Mouse (Mus musculus) E14TG2a.4 (cell line): ENCODE results near the gene Fryl.

Source experiments
- H3K27me3 ChIP-seq: 2 replicates; pipeline ENCODE4 v1.6.1; 2014; ENCODE audit warnings: low read length, control low read depth; ENCODE audit not compliant: insufficient read depth
- H3K36me3 ChIP-seq: 2 replicates; pipeline ENCODE4 v1.6.1; 2014; ENCODE audit warnings: low read length, control low read depth; ENCODE audit not compliant: insufficient read depth
- H3K4me1 ChIP-seq: replicated peaks from 2 replicates; pipeline ENCODE4 v1.6.1; 2014; ENCODE audit warnings: low read depth, low read length, control low read depth
- H3K4me3 ChIP-seq: replicated peaks from 2 replicates; pipeline ENCODE4 v1.5.1; 2014; ENCODE audit warnings: mild to moderate bottlenecking, low read length
- H3K9me3 ChIP-seq: 2 replicates; pipeline ENCODE4 v1.6.1; 2014; ENCODE audit warnings: low read length, control low read depth
- CTCF ChIP-seq: conservative IDR thresholded peaks from 2 replicates; pipeline ENCODE4 v1.5.1; 2014; ENCODE audit warnings: low read length
- NANOG ChIP-seq: IDR thresholded peaks from 2 replicates; pipeline ENCODE4 v1.6.1; 2014; ENCODE audit warnings: borderline replicate concordance, low read length, mixed read lengths
- POU5F1 ChIP-seq: IDR thresholded peaks from 2 replicates; pipeline ENCODE4 v1.6.1; 2014; ENCODE audit warnings: low read length, borderline replicate concordance

Gene Fryl

GRCm38 (mm10) chr5:73200387-73201384, 55.7 kb downstream of the Fryl start:
- no peak for TF ChIP-seq NANOG
- no peak for TF ChIP-seq POU5F1
- no peak for TF ChIP-seq CTCF
- Histone ChIP-seq H3K4me3 (no peak overlapping the region), H3K9me3 (no peaks in the 10 kb centered on the region), H3K4me1 (peaks cover 27% of the 10 kb centered on the region), H3K36me3 (peaks cover 18% of the 10 kb centered on the region; the same call in 1 of the 2 replicates), H3K27me3 (no peaks in the 10 kb centered on the region)

- no peak for TF ChIP-seq POU5F1
- TF ChIP-seq NANOG: no peak
- no peak for TF ChIP-seq CTCF
- Histone ChIP-seq H3K27me3 (no peaks in the 10 kb centered on the region), H3K9me3 (no peaks in the 10 kb centered on the region)
These were observed 56.8 kb downstream of the Fryl start for GRCm38 (mm10) chr5:73199586-73199985.

GRCm38 (mm10) chr5:73198690-73199089, 57.7 kb downstream of the Fryl start:
- Histone ChIP-seq H3K4me1 (peaks cover 36% of the 10 kb centered on the region), H3K9me3 (no peaks in the 10 kb centered on the region), H3K27me3 (no peaks in the 10 kb centered on the region), H3K36me3 (peaks cover 18% of the 10 kb centered on the region), H3K4me3 (no peak overlapping the region)
- TF ChIP-seq NANOG: no peak
- TF ChIP-seq CTCF: peak; percentile 62

More at GRCm38 (mm10) chr5:73199586-73199985, 56.8 kb downstream of the Fryl start:
- Histone ChIP-seq H3K36me3 (peaks cover 14% of the 10 kb centered on the region), H3K4me1 (peaks cover 28% of the 10 kb centered on the region), H3K4me3 (no peak overlapping the region)

GRCm38 (mm10) chr5:73197796-73198195, 58.6 kb downstream of the Fryl start:
- H3K4me1 ChIP-seq: peaks cover 43% of the 10 kb centered on the region
- TF ChIP-seq CTCF (no peak), NANOG (no peak), POU5F1 (no peak)
- H3K36me3 ChIP-seq: peaks cover 21% of the 10 kb centered on the region
- H3K27me3 ChIP-seq: no peaks in the 10 kb centered on the region
- H3K4me3 ChIP-seq: no peak overlapping the region
- no peaks in the 10 kb centered on the region for H3K9me3 ChIP-seq

- Histone ChIP-seq H3K36me3 (peaks cover 23% of the 10 kb centered on the region), H3K9me3 (no peaks in the 10 kb centered on the region), H3K4me3 (no peak overlapping the region), H3K4me1 (peaks cover 52% of the 10 kb centered on the region), H3K27me3 (no peaks in the 10 kb centered on the region)
- TF ChIP-seq NANOG (no peak), POU5F1 (no peak), CTCF (no peak)
These were observed 61.7 kb downstream of the Fryl start for GRCm38 (mm10) chr5:73194740-73195139.

GRCm38 (mm10) chr5:73194083-73194570, 62.3 kb downstream of the Fryl start:
- H3K36me3 ChIP-seq: peaks cover 23% of the 10 kb centered on the region
- H3K9me3 ChIP-seq: no peaks in the 10 kb centered on the region
- peaks cover 52% of the 10 kb centered on the region for H3K4me1 ChIP-seq
- no peak for TF ChIP-seq NANOG
- no peak for TF ChIP-seq CTCF
- no peak for TF ChIP-seq POU5F1
- no peak overlapping the region for H3K4me3 ChIP-seq
- H3K27me3 ChIP-seq: no peaks in the 10 kb centered on the region

- peaks cover 23% of the 10 kb centered on the region for H3K36me3 ChIP-seq
- no peaks in the 10 kb centered on the region for H3K27me3 ChIP-seq
- H3K9me3 ChIP-seq: no peaks in the 10 kb centered on the region
- H3K4me1 ChIP-seq: peaks cover 53% of the 10 kb centered on the region
- no peak overlapping the region for H3K4me3 ChIP-seq
- TF ChIP-seq CTCF: no peak
- TF ChIP-seq NANOG: no peak
- no peak for TF ChIP-seq POU5F1
These were observed 62.8 kb downstream of the Fryl start for GRCm38 (mm10) chr5:73193627-73194026.

GRCm38 (mm10) chr5:73192870-73193576, 63.4 kb downstream of the Fryl start:
- no peak for TF ChIP-seq CTCF
- TF ChIP-seq POU5F1: no peak
- no peak for TF ChIP-seq NANOG
- Histone ChIP-seq H3K27me3 (no peaks in the 10 kb centered on the region), H3K4me3 (no peak overlapping the region), H3K9me3 (no peaks in the 10 kb centered on the region), H3K36me3 (peaks cover 23% of the 10 kb centered on the region), H3K4me1 (peaks cover 59% of the 10 kb centered on the region)
